In the genomic region with DNA sequence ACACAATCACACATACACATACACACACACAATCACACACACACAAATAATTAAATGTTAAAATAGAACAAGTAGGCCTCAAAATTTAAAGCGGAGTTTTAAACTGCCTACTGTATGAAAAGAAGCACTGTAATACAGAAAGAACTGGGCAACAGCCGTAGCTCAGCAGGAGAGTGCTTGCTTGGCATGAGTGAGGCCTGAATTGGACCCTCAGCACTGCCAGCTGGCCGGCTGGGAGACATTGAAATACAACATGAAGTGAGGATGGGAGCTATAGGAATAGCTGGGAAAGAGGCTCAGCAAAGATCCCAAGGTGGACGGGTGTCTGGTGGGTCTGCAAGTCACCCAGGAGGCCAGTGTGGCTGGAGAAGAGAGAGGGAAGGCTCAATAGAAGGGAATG, we compare ENCODE assay signal across 31 mouse cellular contexts.
DNase-seq lines count a peak whose midpoint lies in the region; ATAC-seq and TF ChIP-seq lines count a peak whose summit lies in the region.
"Had no signal": no experiment of that assay in that cellular context is flagged by ENCODE, and none has a peak within 500 bp of the region (broad histone marks: within the 10 kb centered on the region; RNA-seq: fewer than 3 reads in every experiment).

No protein-coding gene starts in this region.

- H3K4me3 ChIP-seq in stomach, postnatal 0 days (ENCODE audit: low read depth, low read length), result no peak overlapping the region
- H3K4me3 ChIP-seq: embryonic facial prominence, embryonic 10.5 days; embryonic facial prominence, embryonic 15.5 days; forebrain, embryonic 13.5 days; heart, embryonic 15.5 days; limb, embryonic 10.5 days; limb, embryonic 15.5 days; liver, embryonic 13.5 days; megakaryocyte, embryonic 14.5 days; midbrain, embryonic 13.5 days; neural tube, embryonic 15.5 days; stomach, embryonic 15.5 days had no signal

- H3K4me1 ChIP-seq in stomach, postnatal 0 days (replicated peaks; ENCODE audit: control insufficient read depth, insufficient read depth), result no peaks in the 10 kb centered on the region
- H3K4me1 ChIP-seq: embryonic facial prominence, embryonic 15.5 days; forebrain, embryonic 13.5 days; heart, embryonic 15.5 days; limb, embryonic 15.5 days; liver, embryonic 13.5 days; megakaryocyte, embryonic 14.5 days; midbrain, embryonic 13.5 days; neural tube, embryonic 15.5 days; stomach, embryonic 15.5 days had no signal

- no peak overlapping the region for H3K4me2 ChIP-seq in stomach, postnatal 0 days (replicated peaks; ENCODE audit: low read depth)
- H3K4me2 ChIP-seq: embryonic facial prominence, embryonic 15.5 days; forebrain, embryonic 13.5 days; heart, embryonic 15.5 days; limb, embryonic 15.5 days; liver, embryonic 13.5 days; midbrain, embryonic 13.5 days; neural tube, embryonic 15.5 days; stomach, embryonic 15.5 days had no signal

- 87% methylated on average over 4 of the region's 4 CpGs for WGBS in stomach, postnatal 0 days

- peak; percentile 59 for DNase-seq in brain, adult 2 months (ENCODE audit: low read depth, low spot score)
- peak; percentile 30 for DNase-seq in cerebellum, adult 8-10 months
- peak; percentile 79 to 81 for DNase-seq in cerebellum, postnatal 25 days
- DNase-seq in stomach, postnatal 0 days (ENCODE audit: low spot score), result no peak
- no peak for DNase-seq in adrenal gland, adult 2 months
- DNase-seq: adrenal gland, postnatal 25 days; B cell, adult 2 months; gastrocnemius, postnatal 14 days; kidney, adult 8-10 months; kidney, postnatal 4 days; liver, embryonic 13.5 days; lung, adult 18-20 months; lung, postnatal 4 days; retina, postnatal 1 day; right cerebral cortex, postnatal 14 days; thymus, adult 18-20 months; thymus, postnatal 36 days had no signal

- peak; percentile 83 for ATAC-seq in cerebellum, adult (ENCODE audit: insufficient number of reproducible peaks, low FRiP score, low TSS enrichment)
- ATAC-seq in stomach, postnatal 0 days (ENCODE audit: low FRiP score, low TSS enrichment), result no peak
- ATAC-seq: forebrain, embryonic 13.5 days; intestine, embryonic 16.5 days; lung, postnatal 0 days; midbrain, embryonic 13.5 days had no signal

- no peaks in the 10 kb centered on the region for H3K27me3 ChIP-seq in stomach, postnatal 0 days (ENCODE audit: control insufficient read depth, insufficient read depth, low read length)
- H3K27me3 ChIP-seq: embryonic facial prominence, embryonic 15.5 days; forebrain, embryonic 13.5 days; heart, embryonic 15.5 days; limb, embryonic 15.5 days; liver, embryonic 13.5 days; megakaryocyte, embryonic 14.5 days; midbrain, embryonic 13.5 days; neural tube, embryonic 15.5 days; stomach, embryonic 15.5 days had no signal

- no peak for TF ChIP-seq CTCF in stomach, postnatal 0 days (IDR thresholded peaks at IDR 0.05; ENCODE audit: low read depth)

- no peaks in the 10 kb centered on the region for H3K36me3 ChIP-seq in stomach, postnatal 0 days (ENCODE audit: control insufficient read depth, insufficient read depth, low read length)
- H3K36me3 ChIP-seq: embryonic facial prominence, embryonic 10.5 days; embryonic facial prominence, embryonic 15.5 days; heart, embryonic 15.5 days; limb, embryonic 10.5 days; limb, embryonic 15.5 days; liver, embryonic 13.5 days; midbrain, embryonic 13.5 days; neural tube, embryonic 15.5 days; stomach, embryonic 15.5 days had no signal

- TF ChIP-seq EP300 in stomach, postnatal 0 days (optimal IDR thresholded peaks at IDR 0.05), result no peak

- H3K9ac ChIP-seq in stomach, postnatal 0 days (ENCODE audit: low read length), result no peak overlapping the region
- H3K9ac ChIP-seq: embryonic facial prominence, embryonic 15.5 days; forebrain, embryonic 13.5 days; heart, embryonic 15.5 days; limb, embryonic 15.5 days; liver, embryonic 13.5 days; midbrain, embryonic 13.5 days; neural tube, embryonic 15.5 days; stomach, embryonic 15.5 days had no signal

- no peaks in the 10 kb centered on the region for H3K9me3 ChIP-seq in stomach, postnatal 0 days (ENCODE audit: control insufficient read depth, low read length)
- H3K9me3 ChIP-seq: embryonic facial prominence, embryonic 10.5 days; embryonic facial prominence, embryonic 15.5 days; forebrain, embryonic 13.5 days; heart, embryonic 15.5 days; limb, embryonic 10.5 days; limb, embryonic 15.5 days; liver, embryonic 13.5 days; midbrain, embryonic 13.5 days; stomach, embryonic 15.5 days had no signal

- H3K27ac ChIP-seq in stomach, postnatal 0 days (replicated peaks), result no peak overlapping the region
- H3K27ac ChIP-seq: embryonic facial prominence, embryonic 10.5 days; embryonic facial prominence, embryonic 15.5 days; forebrain, embryonic 13.5 days; heart, embryonic 15.5 days; kidney, postnatal 0 days; limb, embryonic 10.5 days; limb, embryonic 15.5 days; liver, embryonic 13.5 days; midbrain, embryonic 13.5 days; neural tube, embryonic 15.5 days; stomach, embryonic 15.5 days had no signal

Comparison
In these comparisons a context has a peak if more than half of its experiments do, and no peak if none do; other contexts are left out.
1. DNase-seq: peak in brain, adult 2 months (single experiment), cerebellum, adult 8-10 months (single experiment) and cerebellum, postnatal 25 days (2 of 2); none in stomach, postnatal 0 days (single experiment) and adrenal gland, adult 2 months (single experiment).